Mouse (Mus musculus) skeletal muscle tissue, adult 2 months (tissue): ENCODE data around the gene Nfib.

Experiments used
- DNase-seq: peaks from one replicate; pipeline ENCODE4 v3.0.0-alpha.2; 2012; ENCODE audit warnings: low read depth, low spot score

Nfib gene

DNA sequence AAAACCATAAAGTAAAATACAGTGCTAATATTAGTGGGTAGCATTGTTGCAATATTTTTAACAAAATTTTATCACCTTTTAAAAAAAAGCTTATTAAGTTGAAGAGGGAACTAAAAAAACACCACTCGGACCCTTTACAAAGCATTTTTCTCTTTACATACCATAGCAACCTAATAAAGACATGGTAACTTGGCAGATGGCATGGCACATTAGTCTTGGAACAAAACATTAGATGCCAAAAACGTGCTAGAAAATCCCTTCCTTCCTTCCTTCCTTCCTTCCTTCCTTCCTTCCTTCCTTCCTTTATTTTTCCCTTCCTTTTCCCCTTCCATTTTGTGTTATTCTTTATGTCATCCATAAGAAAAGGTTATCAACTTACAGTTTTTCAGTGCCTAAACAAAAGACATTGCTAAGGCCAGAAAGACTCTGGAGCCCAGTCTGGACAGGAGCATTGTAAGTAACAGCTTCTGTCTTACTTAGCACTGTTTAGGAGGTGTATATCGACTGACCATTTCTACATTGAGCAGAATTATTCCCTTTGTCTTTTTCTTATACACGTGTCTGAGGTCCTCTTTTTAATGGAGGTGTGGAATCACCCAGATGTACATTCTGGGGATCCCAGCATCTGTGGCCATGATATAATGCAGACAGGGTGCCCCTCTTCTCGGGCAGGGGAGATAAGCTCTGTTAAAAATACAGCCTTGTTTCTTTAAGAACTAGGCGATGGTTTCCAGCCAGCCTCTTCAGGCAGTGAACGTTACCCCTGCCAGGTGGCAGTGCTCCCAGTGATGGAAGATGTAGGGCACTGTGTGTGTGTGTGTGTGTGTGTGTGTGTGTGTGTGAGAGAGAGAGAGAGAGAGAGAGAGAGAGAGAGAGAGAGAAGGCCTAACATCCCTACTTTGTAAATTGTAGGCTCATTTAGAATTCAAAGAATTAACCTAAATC lies 113.2 kb downstream of the Nfib start:
- peak; percentile 80 for DNase-seq

DNA sequence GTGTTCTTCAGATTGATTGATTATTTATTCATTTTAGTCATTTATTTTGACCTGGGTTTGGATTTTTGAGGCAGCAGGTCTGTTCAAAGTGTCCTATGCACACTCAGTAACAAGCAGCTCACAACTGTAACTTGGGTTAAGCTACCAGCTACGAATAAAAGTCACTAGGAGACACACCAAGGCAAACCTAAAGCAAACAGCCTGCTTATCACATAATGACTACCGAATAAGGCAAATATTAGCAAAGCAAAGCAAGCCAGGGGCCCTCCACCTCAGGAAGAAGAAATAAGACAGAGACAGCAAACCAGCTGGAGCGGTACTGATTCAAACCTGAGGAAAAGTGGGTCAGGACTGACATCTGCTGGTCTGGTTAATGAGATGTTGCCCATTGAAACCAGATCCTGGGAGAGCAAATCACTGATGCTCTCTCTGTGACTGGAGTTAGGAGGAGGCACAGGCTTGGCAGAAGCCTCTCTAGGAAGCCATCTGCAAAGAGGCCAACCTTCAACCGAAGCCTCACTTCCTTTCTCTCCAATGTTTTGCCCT lies 116.1 kb downstream of the Nfib start:
- DNase-seq: peak; percentile 63

- DNase-seq: no peak
These were observed 116.8 kb downstream of the Nfib start for GRCm38 (mm10) chr4:82588718-82589117.

DNA sequence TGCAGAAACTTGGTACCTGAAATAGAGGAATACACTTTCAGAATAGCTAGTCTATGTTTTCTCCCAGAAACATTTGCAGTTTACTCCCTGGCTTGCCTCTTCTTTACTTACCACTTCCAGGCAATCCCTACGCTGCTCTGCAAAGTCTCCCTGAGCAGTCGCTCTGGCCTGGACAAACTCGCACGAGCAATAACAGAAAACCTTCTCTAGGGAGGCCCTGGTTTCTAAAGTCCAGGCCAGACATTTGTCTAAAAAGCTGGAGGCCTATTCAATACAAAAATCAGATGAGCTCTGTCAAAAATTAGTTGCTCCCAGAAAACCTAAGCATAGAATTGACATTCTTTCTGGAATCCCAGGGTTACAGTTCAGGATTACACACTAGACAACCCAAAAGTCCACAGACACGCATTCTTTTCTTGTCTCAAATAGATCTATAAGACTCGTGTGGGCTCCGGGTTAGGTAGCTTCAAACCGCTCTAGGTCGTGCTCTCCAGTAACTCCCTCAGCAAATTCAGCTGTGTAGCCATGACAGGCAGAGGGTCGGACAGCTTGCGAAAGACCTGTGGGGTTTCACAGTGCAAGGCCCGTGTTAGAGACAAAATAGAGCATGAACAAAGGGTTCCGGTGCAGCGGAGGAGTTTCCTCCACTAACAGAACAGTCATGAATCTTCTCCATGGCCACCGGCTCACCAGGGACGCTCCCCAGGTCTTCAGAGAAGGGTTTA lies 118.2 kb downstream of the Nfib start:
- DNase-seq: no peak

GRCm38 (mm10) chr4:82586637-82587036 lies 118.9 kb downstream of the Nfib start:
- no peak for DNase-seq

- no peak for DNase-seq
These were observed 120.0 kb downstream of the Nfib start for GRCm38 (mm10) chr4:82585536-82585935.

DNA sequence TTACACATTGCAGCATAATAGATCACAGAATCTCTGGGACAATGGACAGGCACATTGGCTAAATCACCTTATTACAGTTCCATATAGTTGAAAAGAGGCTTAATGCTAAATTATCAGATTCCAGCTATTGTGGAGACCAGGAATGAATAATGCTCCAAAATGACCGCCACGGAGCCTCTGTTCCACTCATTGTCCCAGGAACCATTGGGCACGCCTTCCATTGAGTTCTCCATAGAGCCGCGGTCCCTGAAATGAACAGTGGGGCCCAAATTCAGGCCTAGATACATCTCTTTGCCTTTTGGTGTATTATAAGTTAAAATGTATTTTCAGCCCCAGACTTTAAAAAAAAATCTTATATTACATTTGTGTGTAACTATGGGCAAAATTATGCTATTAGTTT lies 120.5 kb downstream of the Nfib start:
- DNase-seq: no peak

GRCm38 (mm10) chr4:82584548-82584947 lies 121.0 kb downstream of the Nfib start:
- no peak for DNase-seq

DNA sequence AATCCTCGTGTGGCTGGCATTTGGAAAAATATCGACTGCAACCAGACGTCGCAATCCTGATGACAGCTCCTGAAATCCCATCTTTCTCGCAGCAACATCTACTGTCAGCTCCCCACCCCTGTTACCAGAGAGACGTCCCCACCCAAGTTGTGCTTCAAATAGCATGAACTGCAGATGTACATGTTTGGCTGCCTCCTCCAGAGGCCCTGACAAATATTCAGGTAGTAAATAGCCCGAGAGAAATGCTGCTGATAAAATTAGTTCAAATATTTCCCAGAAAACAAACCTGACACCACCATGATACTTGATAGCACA lies 132.3 kb downstream of the Nfib start:
- peak; percentile 76 for DNase-seq

GRCm38 (mm10) chr4:82572410-82573290 lies 132.9 kb downstream of the Nfib start:
- peak; percentile 84 for DNase-seq

- DNase-seq: no peak
These were observed 146.7 kb downstream of the Nfib start for GRCm38 (mm10) chr4:82558816-82559215.

DNA sequence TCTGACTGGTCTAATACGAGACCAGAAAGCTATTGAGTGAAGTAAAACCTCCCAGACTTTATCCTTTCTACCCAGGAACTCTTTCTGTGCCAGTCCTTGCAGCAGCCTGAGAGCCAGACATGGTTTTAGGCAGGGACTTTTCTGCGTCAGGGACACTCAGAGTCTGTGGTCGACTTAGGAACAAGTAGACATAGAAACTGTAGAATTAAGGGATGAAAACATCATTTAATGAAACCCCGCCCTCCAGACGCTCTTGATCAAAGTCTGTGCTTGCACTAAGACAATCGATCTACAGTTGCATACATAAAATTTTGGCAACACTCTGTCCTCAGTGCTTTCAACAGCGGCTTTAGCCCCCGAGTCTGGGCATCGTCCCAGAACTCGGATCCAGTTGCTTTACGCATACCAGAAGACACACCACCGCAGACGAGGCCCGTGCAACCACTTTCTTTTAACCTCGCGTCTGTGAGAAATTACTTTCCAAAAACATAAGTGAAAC lies 149.8 kb downstream of the Nfib start:
- DNase-seq: no peak

DNA sequence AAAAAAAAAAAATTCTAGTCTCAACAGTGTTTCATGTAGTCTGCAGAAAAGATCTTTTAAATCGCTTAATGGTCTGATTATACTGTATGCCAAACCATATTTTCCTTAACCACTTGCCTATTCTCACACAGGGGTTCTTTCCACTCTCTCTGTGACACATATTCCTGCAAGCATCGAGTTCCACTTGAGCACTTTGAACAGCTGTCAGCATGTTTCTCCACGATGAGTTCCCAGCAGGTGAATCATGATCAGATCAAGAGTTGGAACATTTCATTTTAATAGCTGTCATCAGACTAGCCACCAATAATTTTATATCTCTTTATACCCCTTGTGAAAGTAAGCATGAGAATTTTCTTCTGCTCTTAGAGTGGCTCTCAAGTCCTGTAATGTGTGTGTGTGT lies 151.9 kb downstream of the Nfib start:
- no peak for DNase-seq

DNA sequence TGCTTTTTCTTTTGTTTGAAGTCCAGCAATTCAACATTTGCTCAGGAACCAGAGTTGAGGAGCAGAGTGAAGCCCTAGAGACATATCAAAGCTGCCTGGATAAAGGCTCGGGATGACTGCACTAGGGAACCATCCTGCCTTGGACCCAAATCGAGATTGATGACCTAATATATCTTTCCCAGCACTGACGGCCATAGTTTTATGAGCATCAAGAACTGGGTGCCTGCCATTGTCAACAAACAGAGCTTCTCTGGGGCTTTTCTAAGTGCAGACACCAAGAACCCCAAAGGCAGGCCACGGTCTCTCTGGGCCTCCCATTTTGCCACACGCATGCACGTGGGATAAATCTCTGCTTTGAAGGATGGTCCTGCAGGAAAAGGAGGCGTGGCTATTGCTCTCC lies 153.3 kb downstream of the Nfib start:
- DNase-seq: peak; percentile 48

GRCm38 (mm10) chr4:82549762-82550380 lies 155.7 kb downstream of the Nfib start:
- DNase-seq: no peak

DNA sequence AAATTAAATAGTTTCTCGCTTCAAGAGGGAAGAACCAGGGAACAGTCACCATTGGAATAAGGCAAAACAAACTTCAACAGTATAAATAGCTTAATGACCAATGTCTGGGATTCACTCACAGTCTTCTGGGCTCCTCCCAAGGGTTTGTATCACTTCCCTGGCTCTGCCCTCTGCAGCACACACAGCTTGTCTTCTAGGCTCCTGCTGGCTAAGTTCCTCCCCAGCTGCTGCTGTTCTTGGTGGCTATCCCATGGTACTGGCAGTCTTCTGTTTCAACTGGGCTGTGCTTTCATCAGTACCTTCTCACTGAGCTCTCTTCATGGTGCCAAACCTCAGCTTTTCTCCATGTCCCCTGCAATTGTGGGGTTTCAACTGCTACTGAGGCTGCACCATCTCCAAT lies 157.3 kb downstream of the Nfib start:
- DNase-seq: peak; percentile 92

- DNase-seq: no peak
These were observed 161.6 kb downstream of the Nfib start for GRCm38 (mm10) chr4:82543936-82544335.

GRCm38 (mm10) chr4:82543398-82543740 lies 162.2 kb downstream of the Nfib start:
- no peak for DNase-seq

DNA sequence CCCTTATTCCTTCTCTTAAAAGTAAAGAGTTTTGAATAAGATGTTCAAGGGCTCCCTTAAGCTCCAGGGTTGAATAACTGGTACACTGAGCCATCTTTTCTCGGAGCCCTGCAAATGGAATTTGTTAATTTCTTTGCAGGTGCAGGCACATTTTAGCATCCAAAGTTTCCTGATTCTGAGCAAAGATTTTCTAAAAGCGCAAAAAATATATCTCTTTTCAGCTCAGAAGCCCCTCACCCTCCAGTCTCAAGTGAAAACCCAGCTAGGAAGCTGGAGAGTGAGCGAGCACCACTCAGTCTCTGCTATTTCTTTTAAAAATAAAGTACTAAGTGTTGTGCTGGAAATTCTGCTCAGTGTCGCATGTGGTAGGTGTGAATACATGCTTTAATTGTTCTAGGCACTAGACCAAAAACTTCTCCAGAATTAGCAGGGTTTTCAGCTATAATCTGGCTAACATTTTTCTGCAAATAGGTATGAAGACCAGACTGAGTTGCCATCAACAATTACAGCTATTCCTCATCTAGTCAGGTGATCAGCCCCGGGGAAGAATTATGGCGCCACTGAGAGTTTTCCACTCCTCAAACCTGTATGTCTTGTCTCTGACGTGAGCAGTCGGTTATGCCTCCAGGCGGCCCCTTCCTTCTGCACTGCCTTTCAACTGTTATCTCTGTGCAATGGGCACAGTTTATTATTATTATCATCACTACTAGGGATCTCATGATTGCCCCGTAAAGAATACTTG lies 162.7 kb downstream of the Nfib start:
- no peak for DNase-seq

- peak; percentile 85 for DNase-seq
These were observed 163.5 kb downstream of the Nfib start for GRCm38 (mm10) chr4:82541894-82542510.
